Mouse (Mus musculus) lung, embryonic 16.5 days (tissue): Measurements from ENCODE around the gene Rpl28. TPM values are rescaled to one million over a fixed set of nuclear protein-coding genes. Genes with fewer than 3 reads are reported as not detected.

Experiments
- ATAC-seq: fragments of 200-750 bp; cut with Nextera tagmentation; 2 replicates; pipeline ENCODE4 v1.8.0; 2017; ENCODE audit warnings: low read depth, mild to moderate bottlenecking, moderate library complexity
- H3K27ac ChIP-seq: fragments of 300-500 bp; sonication (generic); 2 replicates; pipeline ENCODE4 v1.5.1; 2014; ENCODE audit warnings: mild to moderate bottlenecking, control low read depth, low read length
- H3K27me3 ChIP-seq: fragments of 300-500 bp; sonication (generic); 2 replicates; pipeline ENCODE4 v1.6.1; 2014; ENCODE audit warnings: low read depth, low read length, mixed read lengths; ENCODE audit not compliant: control insufficient read depth, insufficient read depth
- H3K36me3 ChIP-seq: fragments of 300-500 bp; sonication (generic); 2 replicates; pipeline ENCODE4 v1.6.1; 2014; ENCODE audit warnings: low read length; ENCODE audit not compliant: control insufficient read depth, insufficient read depth
- H3K4me1 ChIP-seq: fragments of 300-500 bp; sonication (generic); replicated peaks from 2 replicates; pipeline ENCODE4 v1.6.1; 2014; ENCODE audit warnings: low read length, mixed read lengths; ENCODE audit not compliant: control insufficient read depth, insufficient read depth
- H3K4me2 ChIP-seq: fragments of 300-500 bp; sonication (generic); 2 replicates; pipeline ENCODE4 v1.6.1; 2014; ENCODE audit warnings: low read depth, low read length, control low read depth
- H3K4me3 ChIP-seq: fragments of 300-500 bp; sonication (generic); 2 replicates; pipeline ENCODE4 v1.5.1; 2014; ENCODE audit warnings: mild to moderate bottlenecking, low read length, control low read depth
- H3K9ac ChIP-seq: fragments of 300-500 bp; sonication (generic); 2 replicates; pipeline ENCODE4 v1.6.1; 2014; ENCODE audit warnings: low read length, control low read depth
- H3K9me3 ChIP-seq: fragments of 300-500 bp; sonication (generic); 2 replicates; pipeline ENCODE4 v1.6.1; 2016; ENCODE audit warnings: low read length; ENCODE audit not compliant: control insufficient read depth
- WGBS: fragments of 180-500 bp; shearing (Covaris S2); extraction: QIAGEN DNeasy Blood & Tissue Kit; methylation state at CpG from one replicate; pipeline ENCODE4 v1.1.7; 2014; 5-methylcytosine and 5-hydroxymethylcytosine counted together
- polyA plus RNA-seq: library from polyadenylated mRNA; unstranded; fragments of >200 nt; fragmentation: Nextera tagmentation; extraction: Ambion mirVana; gene quantifications from 2 replicates; pipeline ENCODE4 v1.2.1, GENCODE M21; 2015

The Rpl28 gene
- 337 and 342 TPM in 2 replicates for polyA plus RNA-seq

- Histone ChIP-seq H3K4me3 (peak within 1 kb of the TSS; percentile 82), H3K9ac (peak within 1 kb of the TSS; percentile 95), H3K36me3 (peaks cover 25% of the 10 kb centered on the region), H3K27ac (peak within 1 kb of the TSS; percentile 96), H3K9me3 (no peaks in the 10 kb centered on the region), H3K27me3 (no peaks in the 10 kb centered on the region), H3K4me2 (peak within 1 kb of the TSS; percentile 66), H3K4me1 (peaks cover 7% of the 10 kb centered on the region)
- WGBS = under 1% methylated on average over 54 of the region's 54 CpGs
- ATAC-seq = peak; percentile 91
Measured at GRCm38 (mm10) chr7:4792278-4793212, at the start of gene Rpl28. TSS of gene Rpl28 (plus strand) at chr7:4792874.

GRCm38 (mm10) chr7:4743354-4743753 lies 49.3 kb upstream of the Rpl28 start:
- WGBS = 57% methylated on average over 2 of the region's 2 CpGs
- no peak for ATAC-seq
- H3K27me3 ChIP-seq = no peaks in the 10 kb centered on the region
- peaks cover 3% of the 10 kb centered on the region for H3K36me3 ChIP-seq
- peaks cover 15% of the 10 kb centered on the region for H3K4me1 ChIP-seq
- no peaks in the 10 kb centered on the region for H3K9me3 ChIP-seq
- no peak overlapping the region for H3K4me2 ChIP-seq
- H3K4me3 ChIP-seq = no peak overlapping the region
- no peak overlapping the region for H3K9ac ChIP-seq
- no peak overlapping the region for H3K27ac ChIP-seq

GRCm38 (mm10) chr7:4744886-4745285 lies 47.8 kb upstream of the Rpl28 start:
- no peak for ATAC-seq
- Histone ChIP-seq H3K4me3 (no peak overlapping the region), H3K4me2 (no peak overlapping the region), H3K9me3 (no peaks in the 10 kb centered on the region), H3K9ac (no peak overlapping the region), H3K27ac (no peak overlapping the region), H3K36me3 (peaks cover 3% of the 10 kb centered on the region), H3K27me3 (no peaks in the 10 kb centered on the region), H3K4me1 (peaks cover 9% of the 10 kb centered on the region)
- 94% methylated on average over 6 of the region's 6 CpGs for WGBS

DNA sequence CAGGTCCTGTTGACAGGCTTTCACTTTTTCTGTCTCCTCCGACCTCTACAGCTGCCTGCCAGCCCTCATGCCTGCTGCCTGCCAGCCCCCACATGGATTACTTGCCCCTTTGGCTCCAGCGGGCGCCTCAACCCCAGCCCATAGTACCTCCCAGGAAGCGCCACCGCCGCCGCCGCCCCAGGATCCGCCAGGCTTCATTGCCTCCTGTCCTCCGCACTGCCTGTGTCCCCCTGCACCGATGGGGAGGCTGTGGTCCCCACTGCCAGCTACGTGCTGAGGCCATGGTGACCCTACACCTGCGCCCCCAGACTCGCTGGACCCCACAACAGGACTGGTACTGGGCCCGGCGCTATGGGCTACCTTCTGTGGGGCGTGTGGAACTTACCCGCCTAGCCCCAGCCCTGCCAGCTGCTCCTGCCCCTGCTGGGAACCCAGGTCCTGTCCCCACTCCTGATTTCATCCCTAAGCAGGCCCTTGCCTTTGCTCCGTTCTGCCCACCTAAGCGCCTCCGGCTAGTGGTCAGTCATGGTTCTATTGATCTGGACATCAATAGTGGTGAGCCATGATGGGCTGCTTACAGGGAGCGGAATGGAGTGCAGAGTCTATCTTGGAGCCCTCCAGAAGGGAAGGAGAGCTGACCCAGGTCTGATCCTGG lies 46.2 kb upstream of the Rpl28 start:
- Histone ChIP-seq H3K4me2 (no peak overlapping the region), H3K4me3 (no peak overlapping the region), H3K9ac (no peak overlapping the region), H3K9me3 (no peaks in the 10 kb centered on the region), H3K27me3 (no peaks in the 10 kb centered on the region), H3K27ac (no peak overlapping the region), H3K4me1 (peaks cover 5% of the 10 kb centered on the region), H3K36me3 (peaks cover 3% of the 10 kb centered on the region)
- no peak for ATAC-seq
- 86% methylated on average over 22 of the region's 22 CpGs for WGBS

- H3K4me1 ChIP-seq = peaks cover 6% of the 10 kb centered on the region
- no peaks in the 10 kb centered on the region for H3K27me3 ChIP-seq
- H3K9me3 ChIP-seq = no peaks in the 10 kb centered on the region
- no peak overlapping the region for H3K27ac ChIP-seq
- H3K4me3 ChIP-seq = no peak overlapping the region
- peaks cover 3% of the 10 kb centered on the region for H3K36me3 ChIP-seq
- H3K9ac ChIP-seq = no peak overlapping the region
- no peak for ATAC-seq
- 69% methylated on average over 9 of the region's 9 CpGs for WGBS
- no peak overlapping the region for H3K4me2 ChIP-seq
Measured at GRCm38 (mm10) chr7:4747156-4747899, 45.3 kb upstream of the Rpl28 start.

GRCm38 (mm10) chr7:4748321-4748720 lies 44.4 kb upstream of the Rpl28 start:
- no peaks in the 10 kb centered on the region for H3K9me3 ChIP-seq
- no peak overlapping the region for H3K9ac ChIP-seq
- H3K36me3 ChIP-seq = peaks cover 3% of the 10 kb centered on the region
- 71% methylated on average over 4 of the region's 4 CpGs for WGBS
- H3K27me3 ChIP-seq = no peaks in the 10 kb centered on the region
- H3K4me2 ChIP-seq = no peak overlapping the region
- H3K4me1 ChIP-seq = peaks cover 8% of the 10 kb centered on the region
- no peak overlapping the region for H3K4me3 ChIP-seq
- H3K27ac ChIP-seq = no peak overlapping the region
- no peak for ATAC-seq

- peaks cover 3% of the 10 kb centered on the region for H3K36me3 ChIP-seq
- WGBS = 77% methylated on average over 2 of the region's 2 CpGs
- H3K27me3 ChIP-seq = no peaks in the 10 kb centered on the region
- no peak for ATAC-seq
- H3K27ac ChIP-seq = no peak overlapping the region
- no peak overlapping the region for H3K4me2 ChIP-seq
- no peaks in the 10 kb centered on the region for H3K9me3 ChIP-seq
- no peak overlapping the region for H3K9ac ChIP-seq
- H3K4me1 ChIP-seq = peaks cover 8% of the 10 kb centered on the region
- no peak overlapping the region for H3K4me3 ChIP-seq
Measured at GRCm38 (mm10) chr7:4749169-4749568, 43.5 kb upstream of the Rpl28 start.

- H3K9ac ChIP-seq = peak overlapping the region; percentile 33
- 3% methylated on average over 30 of the region's 30 CpGs for WGBS
- no peaks in the 10 kb centered on the region for H3K36me3 ChIP-seq
- peak overlapping the region; percentile 48 for H3K4me3 ChIP-seq
- H3K9me3 ChIP-seq = no peaks in the 10 kb centered on the region
- H3K4me2 ChIP-seq = peak overlapping the region; percentile 56
- H3K27ac ChIP-seq = peak overlapping the region; percentile 60; the same call in 1 of the 2 replicates
- H3K27me3 ChIP-seq = no peaks in the 10 kb centered on the region
- ATAC-seq = peak; percentile 86
- peaks cover 8% of the 10 kb centered on the region for H3K4me1 ChIP-seq
Measured at GRCm38 (mm10) chr7:4751971-4752820, 40.5 kb upstream of the Rpl28 start.
